Mouse (Mus musculus) liver, embryonic 13.5 days (tissue): Measurements from ENCODE around the gene Ckap4. TPM values are rescaled to one million over a fixed set of nuclear protein-coding genes. Genes with fewer than 3 reads are reported as not detected.

Experiments
- ATAC-seq: fragments of 200-750 bp; cut with Nextera tagmentation; 2 replicates; pipeline ENCODE4 v1.8.0; 2017; ENCODE audit warnings: low read depth, mild to moderate bottlenecking, moderate number of reproducible peaks, moderate library complexity
- DNase-seq: peaks from one replicate; pipeline ENCODE4 v3.0.0; 2022
- H3K27ac ChIP-seq: fragments of 300-500 bp; sonication (generic); 2 replicates; pipeline ENCODE4 v1.5.1; 2015; ENCODE audit warnings: moderate library complexity, mild to moderate bottlenecking, inconsistent platforms
- H3K27me3 ChIP-seq: fragments of 300-500 bp; sonication (generic); 2 replicates; pipeline ENCODE4 v1.6.1; 2015; ENCODE audit warnings: mild to moderate bottlenecking, inconsistent platforms
- H3K36me3 ChIP-seq: fragments of 300-500 bp; sonication (generic); 2 replicates; pipeline ENCODE4 v1.6.1; 2015; ENCODE audit warnings: mild to moderate bottlenecking, inconsistent platforms
- H3K4me1 ChIP-seq: fragments of 300-500 bp; sonication (generic); replicated peaks from 2 replicates; pipeline ENCODE4 v1.6.1; 2015; ENCODE audit warnings: inconsistent platforms
- H3K4me2 ChIP-seq: fragments of 300-500 bp; sonication (generic); 2 replicates; pipeline ENCODE4 v1.6.1; 2015; ENCODE audit warnings: inconsistent platforms, mild to moderate bottlenecking, moderate library complexity
- H3K4me3 ChIP-seq: fragments of 300-500 bp; sonication (generic); replicated peaks from 2 replicates; pipeline ENCODE4 v1.5.1; 2015; ENCODE audit warnings: mild to moderate bottlenecking, inconsistent platforms
- H3K9ac ChIP-seq: fragments of 300-500 bp; sonication (generic); 2 replicates; pipeline ENCODE4 v1.6.1; 2015; ENCODE audit warnings: mild to moderate bottlenecking, inconsistent platforms
- H3K9me3 ChIP-seq: fragments of 300-500 bp; sonication (generic); replicated peaks from 2 replicates; pipeline ENCODE4 v1.6.1; 2016; ENCODE audit warnings: inconsistent platforms
- WGBS: fragments of 180-500 bp; shearing (Covaris S2); methylation state at CpG from one replicate; pipeline ENCODE4 v1.1.7; 2015; ENCODE audit not compliant: insufficient replicate concordance; 5-methylcytosine and 5-hydroxymethylcytosine counted together
- polyA plus RNA-seq: library from polyadenylated mRNA; unstranded; fragments of >200 nt; fragmentation: Nextera tagmentation; extraction: Ambion mirVana; gene quantifications from 2 replicates; pipeline ENCODE4 v1.2.1, GENCODE M21; 2015

Ckap4 gene
- polyA plus RNA-seq, 1 experiment from 2014 or later: 11.3 TPM

GRCm38 (mm10) chr10:84549146-84549919 lies 15.5 kb upstream of the Ckap4 start:
- ATAC-seq: no peak; the same call in 1 of the 2 replicates

GRCm38 (mm10) chr10:84544841-84545610 lies 11.2 kb upstream of the Ckap4 start:
- no peak overlapping the region for H3K4me3 ChIP-seq
- ATAC-seq (no peak), DNase-seq (no peak)
- H3K4me1 ChIP-seq: peaks cover 19% of the 10 kb centered on the region
- H3K4me2 ChIP-seq: no peak overlapping the region
- no peaks in the 10 kb centered on the region for H3K36me3 ChIP-seq
- H3K27me3 ChIP-seq: no peaks in the 10 kb centered on the region
- 50% methylated on average over 7 of the region's 7 CpGs for WGBS
- H3K9ac ChIP-seq: no peak overlapping the region
- no peak overlapping the region for H3K27ac ChIP-seq
- no peaks in the 10 kb centered on the region for H3K9me3 ChIP-seq

More at GRCm38 (mm10) chr10:84549146-84549919, 15.5 kb upstream of the Ckap4 start:
- WGBS: 52% methylated on average over 17 of the region's 17 CpGs
- H3K4me1 ChIP-seq: peaks cover 5% of the 10 kb centered on the region; the same call in 1 of the 2 replicates
- 0 out of 2 replicates have a peak overlapping the region, but pooled peaks have one; percentile 7 for H3K27ac ChIP-seq
- H3K9me3 ChIP-seq: 0 out of 2 replicates have a peak, but pooled peaks cover 2% of the 10 kb centered on the region
- no peaks in the 10 kb centered on the region for H3K27me3 ChIP-seq
- H3K9ac ChIP-seq: no peak overlapping the region
- DNase-seq: no peak
- H3K36me3 ChIP-seq: no peaks in the 10 kb centered on the region
- H3K4me2 ChIP-seq: no peak overlapping the region
- H3K4me3 ChIP-seq: no peak overlapping the region

- no peak overlapping the region for H3K9ac ChIP-seq
- H3K27ac ChIP-seq: no peak overlapping the region
- no peaks in the 10 kb centered on the region for H3K36me3 ChIP-seq
- peaks cover 18% of the 10 kb centered on the region for H3K4me1 ChIP-seq
- ATAC-seq (peak; percentile 71), DNase-seq (peak; percentile 36)
- no peak overlapping the region for H3K4me2 ChIP-seq
- H3K27me3 ChIP-seq: 0 out of 2 replicates have a peak, but pooled peaks cover 5% of the 10 kb centered on the region
- WGBS: 38% methylated on average over 11 of the region's 11 CpGs
- no peak overlapping the region for H3K4me3 ChIP-seq
- H3K9me3 ChIP-seq: no peaks in the 10 kb centered on the region
Observed at GRCm38 (mm10) chr10:84542802-84543658, 9.2 kb upstream of the Ckap4 start.

GRCm38 (mm10) chr10:84539651-84540050 lies 5.8 kb upstream of the Ckap4 start:
- Histone ChIP-seq H3K9ac (no peak overlapping the region), H3K27me3 (peaks cover 36% of the 10 kb centered on the region), H3K4me3 (no peak overlapping the region), H3K4me2 (no peak overlapping the region), H3K9me3 (no peaks in the 10 kb centered on the region), H3K27ac (no peak overlapping the region), H3K4me1 (peaks cover 22% of the 10 kb centered on the region), H3K36me3 (no peaks in the 10 kb centered on the region)
- DNase-seq (no peak), ATAC-seq (no peak)
- 67% methylated on average over 6 of the region's 6 CpGs for WGBS

DNA sequence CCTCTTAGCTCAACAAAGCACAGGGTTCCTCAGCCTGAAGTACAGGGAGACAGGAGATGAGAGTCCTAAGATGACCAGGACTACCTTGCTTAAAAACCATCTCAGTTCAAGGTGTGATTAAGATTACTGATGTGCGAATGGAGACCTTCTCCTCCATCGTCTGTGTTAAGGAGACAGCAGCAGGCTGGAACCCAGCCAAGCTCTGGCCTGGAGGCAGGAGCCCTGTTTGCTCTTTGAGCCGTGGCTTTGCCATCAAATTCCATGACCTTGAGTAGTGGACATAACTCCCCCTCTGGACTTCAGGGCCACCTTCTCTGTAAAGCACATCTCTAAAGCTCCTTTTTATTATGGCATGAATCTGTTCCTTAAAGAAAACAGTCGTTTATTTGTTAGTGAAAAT lies 2.0 kb upstream of the Ckap4 start:
- Histone ChIP-seq H3K27me3 (peaks cover 74% of the 10 kb centered on the region), H3K27ac (no peak overlapping the region), H3K4me1 (peaks cover 16% of the 10 kb centered on the region), H3K4me3 (no peak overlapping the region), H3K9ac (no peak overlapping the region), H3K4me2 (no peak overlapping the region), H3K36me3 (no peaks in the 10 kb centered on the region), H3K9me3 (no peaks in the 10 kb centered on the region)
- ATAC-seq (no peak), DNase-seq (no peak)
- 46% methylated on average over 4 of the region's 4 CpGs for WGBS

GRCm38 (mm10) chr10:84535458-84535857 lies 1.6 kb upstream of the Ckap4 start:
- WGBS: 56% methylated on average over 5 of the region's 5 CpGs
- Histone ChIP-seq H3K4me2 (no peak overlapping the region), H3K9me3 (no peaks in the 10 kb centered on the region), H3K4me1 (peaks cover 16% of the 10 kb centered on the region), H3K36me3 (no peaks in the 10 kb centered on the region), H3K27me3 (peaks cover 78% of the 10 kb centered on the region), H3K9ac (no peak overlapping the region), H3K27ac (no peak overlapping the region), H3K4me3 (no peak overlapping the region)
- DNase-seq (no peak), ATAC-seq (no peak)

- Histone ChIP-seq H3K27me3 (peaks cover 74% of the 10 kb centered on the region), H3K4me1 (peaks cover 16% of the 10 kb centered on the region), H3K4me3 (peak overlapping the region; percentile 66), H3K27ac (peak overlapping the region; percentile 34; the same call in 1 of the 2 replicates), H3K36me3 (no peaks in the 10 kb centered on the region), H3K4me2 (peak overlapping the region; percentile 69), H3K9me3 (no peaks in the 10 kb centered on the region), H3K9ac (peak overlapping the region; percentile 64)
- DNase-seq (no peak), ATAC-seq (no peak)
- 4% methylated on average over 72 of the region's 72 CpGs for WGBS
Observed at GRCm38 (mm10) chr10:84532911-84533882, 665 bp downstream of the Ckap4 start.

DNA sequence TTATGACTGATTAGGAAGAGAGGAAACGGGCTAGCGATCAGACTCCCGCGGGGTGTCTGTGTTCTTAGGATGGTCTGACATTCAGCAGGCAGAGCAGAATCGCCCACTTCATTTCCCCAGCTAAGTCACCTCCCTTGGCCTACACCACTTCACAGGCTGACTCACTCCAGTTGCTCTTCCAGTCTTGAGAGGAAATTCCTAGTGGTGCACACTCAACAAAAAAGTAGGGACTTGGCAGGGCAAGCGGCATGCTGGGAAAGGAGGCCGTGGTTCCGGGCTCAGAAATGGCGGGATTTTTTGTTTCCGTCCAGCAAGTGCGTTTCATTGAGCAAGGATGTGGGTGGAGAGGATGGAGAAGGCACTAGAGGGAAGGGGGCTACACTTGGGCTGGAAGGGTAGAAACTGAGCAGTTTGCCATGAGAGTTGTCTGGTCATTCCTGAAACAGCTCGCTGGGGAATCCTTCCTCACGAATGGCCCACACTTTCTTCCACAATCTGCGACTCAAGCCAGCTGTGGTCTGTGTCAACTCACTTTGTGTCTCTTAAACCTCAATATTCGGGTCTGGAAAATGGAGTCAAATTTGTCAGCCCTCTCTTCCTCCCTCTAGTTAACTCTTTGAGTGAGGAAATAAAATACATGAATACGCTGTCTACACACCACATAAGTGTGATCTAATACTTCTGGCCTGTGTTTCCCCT lies 1.5 kb downstream of the Ckap4 start:
- H3K4me3 ChIP-seq: peak overlapping the region; percentile 66
- peak overlapping the region; percentile 64 for H3K9ac ChIP-seq
- peaks cover 4% of the 10 kb centered on the region; the same call in 1 of the 2 replicates for H3K36me3 ChIP-seq
- no peaks in the 10 kb centered on the region for H3K9me3 ChIP-seq
- H3K4me2 ChIP-seq: peak overlapping the region; percentile 69
- peaks cover 16% of the 10 kb centered on the region for H3K4me1 ChIP-seq
- no peak for DNase-seq
- WGBS: 71% methylated on average over 16 of the region's 16 CpGs
- ATAC-seq: no peak
- H3K27ac ChIP-seq: no peak overlapping the region
- peaks cover 70% of the 10 kb centered on the region for H3K27me3 ChIP-seq

DNA sequence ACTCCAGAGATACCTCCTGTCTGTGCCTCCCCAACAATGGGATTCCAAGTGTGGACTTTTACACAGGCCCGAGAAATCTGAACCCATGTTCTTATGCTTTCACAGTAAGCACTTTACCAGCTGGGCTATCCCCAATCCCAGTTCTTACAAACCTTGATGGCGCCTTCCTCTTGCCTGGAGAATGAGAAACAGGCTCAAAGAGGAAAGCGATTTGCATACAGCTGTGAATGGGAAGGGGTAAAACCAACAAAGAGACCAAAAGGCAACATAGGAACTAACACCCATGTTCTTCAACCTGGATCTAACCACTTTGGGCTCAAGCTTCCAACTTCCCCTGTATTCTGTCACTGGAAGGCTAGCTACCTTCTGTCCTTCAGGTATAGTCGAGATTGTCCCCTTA lies 2.3 kb downstream of the Ckap4 start:
- peaks cover 4% of the 10 kb centered on the region; the same call in 1 of the 2 replicates for H3K36me3 ChIP-seq
- peaks cover 62% of the 10 kb centered on the region for H3K27me3 ChIP-seq
- peak overlapping the region; percentile 69 for H3K4me2 ChIP-seq
- H3K4me1 ChIP-seq: peaks cover 16% of the 10 kb centered on the region
- ATAC-seq: no peak
- no peak for DNase-seq
- 70% methylated on average over 4 of the region's 4 CpGs for WGBS
- H3K27ac ChIP-seq: no peak overlapping the region
- no peak overlapping the region for H3K9ac ChIP-seq
- H3K4me3 ChIP-seq: peak overlapping the region; percentile 66; the same call in 1 of the 2 replicates
- H3K9me3 ChIP-seq: no peaks in the 10 kb centered on the region
